Mouse (Mus musculus) T-helper 17 cell (primary cell): ENCODE data around the gene Ralgapb.

Experiments used
- in situ Hi-C, 2 experiments: fragments of 300-600 bp; cut with MboI, MseI; formaldehyde crosslinking; loops; 1 replicate in 1 of 2; 2 replicates in 1 of 2; pipeline ENCODE4 v1.15.1; 2025; ENCODE audit warnings: high pct_unique_total_duplicates in 2 of 2

Ralgapb gene

DNA sequence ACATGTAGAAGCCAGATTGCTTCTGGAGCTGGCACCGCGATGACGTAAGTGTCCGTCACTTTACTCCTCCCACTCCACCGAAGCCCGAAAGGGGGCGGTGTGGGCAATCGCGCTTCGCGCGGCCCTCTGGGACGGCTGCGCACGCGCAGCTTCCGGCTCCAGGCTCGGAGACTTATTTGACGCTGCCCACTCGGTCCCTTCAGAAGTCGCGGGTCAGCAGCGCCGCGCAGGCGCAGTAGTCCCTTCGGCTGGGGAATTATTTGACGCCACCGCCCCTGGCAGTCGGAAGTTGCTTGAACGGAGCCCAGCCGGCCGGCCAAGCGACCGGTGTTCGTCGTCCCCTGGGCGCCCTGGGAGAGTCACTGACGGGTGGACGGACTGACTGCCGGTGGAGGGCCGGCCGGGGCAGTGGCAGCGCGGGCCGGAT lies at the start of gene Ralgapb:
Ralgapb (plus strand) TSS at position 254 of the 427 bp plus-strand sequence.
- in situ Hi-C loops = no loop called here

- in situ Hi-C loops = no loop called here
Observed at GRCm38 (mm10) chr2:158360873-158361677, 48.6 kb upstream of the Ralgapb start.

DNA sequence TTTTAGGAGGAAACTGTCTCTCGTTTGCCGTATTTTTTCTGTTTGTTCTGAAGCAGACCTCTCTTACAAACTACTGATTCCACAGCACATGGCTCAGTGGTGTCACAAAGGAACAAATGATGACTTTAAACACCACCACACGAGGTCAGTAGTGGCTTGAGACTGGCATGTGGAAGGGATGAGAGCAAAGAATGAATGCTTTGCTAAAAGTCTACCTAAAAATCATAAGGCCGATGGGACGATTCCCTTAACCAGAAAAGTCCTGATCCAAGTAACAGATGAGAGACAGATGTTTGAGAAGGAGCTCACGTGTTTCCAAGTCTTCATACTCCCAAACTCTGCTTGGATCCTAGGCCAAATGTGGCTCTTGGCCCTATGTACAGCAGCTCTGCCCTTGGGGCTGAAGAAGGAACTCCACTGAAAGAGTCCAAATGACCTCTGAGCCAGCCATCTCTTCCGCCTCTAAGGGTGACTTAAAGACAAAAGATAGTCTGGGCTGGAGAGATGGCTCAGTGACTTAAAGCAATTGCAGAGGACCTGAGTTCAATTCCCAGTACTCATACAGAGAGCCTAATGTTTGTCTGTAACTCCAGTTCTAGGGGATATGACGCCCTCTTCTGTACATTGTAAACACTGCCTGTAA lies 47.8 kb upstream of the Ralgapb start:
- in situ Hi-C loops = no loop called here

GRCm38 (mm10) chr2:158364175-158364574 lies 45.5 kb upstream of the Ralgapb start:
- in situ Hi-C loops = no loop called here

GRCm38 (mm10) chr2:158365099-158365850 lies 44.4 kb upstream of the Ralgapb start:
- in situ Hi-C loops = no loop called here

GRCm38 (mm10) chr2:158367654-158368053 lies 42.0 kb upstream of the Ralgapb start:
- in situ Hi-C loops = no loop called here

DNA sequence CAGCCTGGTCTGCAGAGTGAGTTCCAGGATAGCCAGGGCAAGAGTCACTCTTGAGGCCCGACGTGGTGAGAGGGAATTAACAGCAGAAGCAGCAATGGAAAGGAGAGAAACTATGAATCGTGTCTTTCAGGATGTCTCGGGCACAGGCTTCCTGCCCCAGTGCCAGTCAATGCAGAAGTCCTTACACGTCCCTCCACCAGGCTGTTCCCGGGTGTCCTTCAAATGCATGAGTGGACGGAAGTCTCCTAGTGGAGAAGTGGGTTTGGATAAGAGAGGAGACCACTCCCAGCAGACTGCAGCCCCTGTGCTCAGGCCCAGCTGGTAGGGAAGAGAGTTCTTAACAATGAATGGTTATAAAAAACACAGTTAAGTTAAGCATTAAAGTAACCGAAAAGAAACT lies 41.3 kb upstream of the Ralgapb start:
- in situ Hi-C loops = no loop called here

DNA sequence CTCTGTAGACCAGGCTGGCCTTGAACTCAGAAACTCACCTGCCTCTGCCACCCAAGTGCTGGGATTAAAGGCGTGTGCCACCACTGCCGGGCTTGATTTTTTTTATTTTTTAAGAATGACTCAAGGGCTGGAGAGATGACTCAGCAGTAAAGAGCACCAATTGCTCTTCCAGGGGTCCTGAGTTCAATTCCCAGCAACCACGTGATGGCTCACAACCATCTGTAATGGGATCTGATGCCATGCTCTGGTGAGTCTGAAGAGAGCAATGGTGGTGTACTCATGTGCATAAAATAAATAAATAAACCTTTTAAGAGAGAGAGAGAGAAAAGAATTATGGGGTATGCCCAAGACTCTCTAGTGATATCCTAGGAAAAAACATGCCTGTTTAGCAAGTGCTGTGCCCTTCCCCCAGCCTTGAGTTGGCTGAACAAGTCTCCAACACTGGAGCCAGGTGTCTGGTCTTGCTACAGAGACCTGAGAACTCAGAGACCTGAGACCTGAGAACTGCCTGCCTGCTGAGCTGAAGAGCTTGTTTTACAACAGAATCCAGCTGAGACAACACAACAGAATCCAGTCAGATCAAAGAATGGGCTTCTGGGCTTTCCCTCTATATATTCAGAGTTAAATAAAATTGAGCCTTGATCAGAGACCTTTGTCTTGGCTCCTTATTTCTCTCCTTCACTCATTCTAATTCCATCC lies 40.0 kb upstream of the Ralgapb start:
- in situ Hi-C loops = loop anchor here in 1 of 2 experiments (10.0 kb wide), 1 partner anchor 285 kb away; no protein-coding TSS in a partner anchor

- in situ Hi-C loops = loop anchor here in 1 of 2 experiments (10.0 kb wide), 1 partner anchor 285 kb away; no protein-coding TSS in a partner anchor
Observed at GRCm38 (mm10) chr2:158370173-158370550, 39.5 kb upstream of the Ralgapb start.

- in situ Hi-C loops = loop anchor here in 1 of 2 experiments (10.0 kb wide), 1 partner anchor 282 kb away; no protein-coding TSS in a partner anchor
Observed at GRCm38 (mm10) chr2:158373061-158373460, 36.6 kb upstream of the Ralgapb start.

- in situ Hi-C loops = loop anchor here in 1 of 2 experiments (10.0 kb wide), 1 partner anchor 281 kb away; no protein-coding TSS in a partner anchor
Observed at GRCm38 (mm10) chr2:158373516-158373915, 36.1 kb upstream of the Ralgapb start.

- in situ Hi-C loops = loop anchor here in 1 of 2 experiments (10.0 kb wide), 1 partner anchor 279 kb away; no protein-coding TSS in a partner anchor
Observed at GRCm38 (mm10) chr2:158375443-158376122, 34.1 kb upstream of the Ralgapb start, which contains the start of gene Snhg11. Gene Snhg11, plus strand, starts transcription at chr2:158375638.

DNA sequence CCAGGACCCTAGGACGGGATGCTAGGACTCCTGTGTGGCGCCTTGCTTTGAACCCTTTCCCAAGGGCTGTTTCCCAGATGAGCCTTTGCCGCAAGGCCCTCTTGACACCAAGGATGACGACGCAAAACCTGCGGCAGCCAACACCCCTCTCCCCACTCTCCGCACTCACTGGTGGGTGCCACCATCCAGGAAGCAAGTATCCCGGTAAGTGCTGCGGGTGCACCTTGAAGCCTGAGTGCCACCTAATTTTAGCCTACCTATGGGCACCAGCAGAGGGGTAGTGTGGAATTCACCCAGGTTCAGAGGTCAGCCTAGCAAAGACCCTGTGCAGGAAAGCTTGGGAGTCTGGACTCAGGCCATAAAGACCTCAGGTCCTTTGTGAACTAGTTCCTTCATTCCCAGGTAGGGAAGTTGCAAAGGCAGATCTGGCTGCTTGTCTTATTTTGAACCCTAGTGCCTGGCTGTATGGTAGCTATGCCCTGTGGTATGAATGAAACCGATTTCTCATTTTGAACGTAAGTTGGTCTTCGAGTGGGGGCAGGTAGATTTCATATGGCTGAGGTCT lies 33.4 kb upstream of the Ralgapb start:
- in situ Hi-C loops = loop anchor here in 1 of 2 experiments (10.0 kb wide), 1 partner anchor 279 kb away; no protein-coding TSS in a partner anchor

DNA sequence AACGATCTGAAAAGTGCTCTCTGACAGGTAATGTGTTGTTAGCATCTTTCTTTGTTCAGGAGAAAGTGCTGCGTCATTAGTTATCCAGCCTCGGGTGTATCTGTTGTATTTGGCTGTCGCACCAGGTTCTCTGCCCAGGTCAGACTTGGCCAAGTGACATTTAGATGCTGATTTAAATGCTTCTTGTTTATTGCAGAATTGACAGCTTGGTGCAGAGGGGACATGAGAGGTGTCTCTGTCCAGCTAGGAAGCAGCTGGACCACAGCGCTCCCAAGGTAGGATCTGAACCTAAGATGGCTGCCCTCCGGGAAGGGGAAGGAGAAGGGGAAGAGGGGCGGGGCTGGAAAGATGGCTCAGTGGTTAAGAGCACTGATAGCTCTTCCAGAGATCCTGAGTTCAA lies 32.9 kb upstream of the Ralgapb start:
- in situ Hi-C loops = loop anchor here in 1 of 2 experiments (10.0 kb wide), 1 partner anchor 278 kb away; no protein-coding TSS in a partner anchor

DNA sequence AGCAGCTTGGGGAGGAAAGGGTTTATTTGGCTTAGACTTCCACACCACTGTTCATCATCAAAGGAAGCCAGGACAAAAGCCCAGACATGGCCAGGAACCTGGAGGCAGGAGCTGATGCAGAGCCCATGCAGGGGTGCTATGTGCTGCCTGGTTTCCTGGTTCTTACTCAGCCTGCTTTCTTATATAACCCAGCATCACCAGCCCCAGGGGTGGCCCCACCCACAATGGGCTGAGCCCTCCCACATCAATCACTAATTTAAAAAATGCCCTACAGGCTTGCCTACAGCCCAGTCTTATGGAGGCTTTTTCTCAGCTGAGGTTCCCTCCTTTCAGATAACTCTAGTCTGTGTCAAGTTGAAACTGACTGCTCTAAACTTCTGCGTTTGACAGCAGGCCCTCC lies 31.8 kb upstream of the Ralgapb start:
- in situ Hi-C loops = loop anchor here in 1 of 2 experiments (10.0 kb wide), 1 partner anchor 277 kb away; no protein-coding TSS in a partner anchor

DNA sequence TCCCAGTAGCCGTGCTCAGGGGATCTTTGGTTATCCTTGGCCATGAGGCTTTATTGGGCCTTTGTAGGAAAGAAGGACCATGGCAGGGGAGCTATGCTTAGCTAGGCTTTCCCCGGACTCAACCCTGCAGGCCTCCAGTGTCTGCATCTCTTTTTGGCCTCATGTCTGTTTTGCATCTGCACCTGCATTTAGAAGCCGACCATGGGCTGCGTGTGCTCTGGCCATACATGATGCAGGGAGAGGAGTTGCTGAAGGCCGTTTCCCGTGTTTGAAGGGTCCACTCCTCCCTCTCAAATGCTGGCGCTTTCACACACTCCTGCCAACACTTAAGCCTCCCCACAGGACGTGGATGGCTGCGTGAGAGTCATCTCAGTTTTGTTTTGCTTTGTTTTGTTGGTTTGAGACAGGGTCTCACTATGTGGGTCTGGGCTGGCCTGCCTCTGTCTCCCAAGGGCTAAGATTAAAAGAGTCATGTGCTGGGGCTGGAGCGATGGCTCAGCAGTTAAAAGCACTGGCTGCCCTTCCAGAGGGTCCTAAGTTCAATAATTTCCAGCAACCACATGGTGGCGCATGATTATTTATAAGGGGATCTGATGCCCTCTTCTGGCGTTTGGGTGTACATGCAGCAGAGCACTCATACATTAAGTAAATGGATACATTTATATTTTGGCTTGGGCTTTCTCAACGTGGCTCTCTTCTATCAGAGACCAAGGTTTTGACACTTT lies 30.1 kb upstream of the Ralgapb start:
- in situ Hi-C loops = loop anchor here in 1 of 2 experiments (10.0 kb wide), 1 partner anchor 275 kb away; no protein-coding TSS in a partner anchor

- in situ Hi-C loops = no loop called here
Observed at GRCm38 (mm10) chr2:158386072-158386471, 23.6 kb upstream of the Ralgapb start.

GRCm38 (mm10) chr2:158389421-158389820 lies 20.2 kb upstream of the Ralgapb start:
- in situ Hi-C loops = no loop called here

- in situ Hi-C loops = no loop called here
Observed at GRCm38 (mm10) chr2:158396369-158396768, 13.3 kb upstream of the Ralgapb start.
